Mouse (Mus musculus): Measurements from ENCODE around the gene Hist1h4m. TPM values are rescaled to one million over a fixed set of nuclear protein-coding genes. Genes with fewer than 3 reads are reported as not detected.
"Not testable (repeated sequence)": the region's sequence is repeated elsewhere in the genome, so short reads cannot be mapped to it uniquely, and the experiment has no call there.

Gene Hist1h4m
- total RNA-seq, 2 experiments from 2014 or later = 322 to 356 TPM

DNA sequence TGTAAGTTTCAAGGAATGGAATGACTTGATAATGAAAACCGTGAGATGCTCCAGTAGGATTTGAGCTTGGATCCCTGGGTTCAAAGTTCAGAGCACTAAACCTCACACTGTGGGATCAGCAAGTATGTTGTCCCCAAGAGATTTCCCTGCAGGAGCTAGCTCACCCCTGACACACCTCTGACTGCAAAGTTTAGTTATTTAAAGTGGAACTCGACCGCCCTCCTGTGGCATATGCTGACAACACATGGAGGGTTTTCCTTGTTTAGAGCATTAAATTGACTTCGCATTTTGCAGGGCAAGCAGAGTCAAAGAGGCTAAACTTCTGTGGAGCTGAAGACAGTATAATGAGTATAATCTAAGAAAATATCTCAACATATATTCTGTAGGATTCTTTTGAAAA lies 8.5 kb upstream of the Hist1h4m start:
- intact Hi-C loops (cut with DNase I); DNase-seq: not testable (repeated sequence)

GRCm38 (mm10) chr13:21810073-21810472 lies 1.5 kb upstream of the Hist1h4m start, which contains the start of the genes Hist1h2bq and Hist1h2ao:
Gene Hist1h2bq, minus strand, starts transcription at chr13:21810197.
Gene Hist1h2ao, plus strand, starts transcription at chr13:21810465.
- DNase-seq; intact Hi-C loops (cut with DNase I): not testable (repeated sequence)

- intact Hi-C loops (cut with DNase I); DNase-seq: not testable (repeated sequence)
Observed at GRCm38 (mm10) chr13:21811074-21811473, 472 bp upstream of the Hist1h4m start.

GRCm38 (mm10) chr13:21812092-21812491 lies 546 bp downstream of the Hist1h4m start:
- intact Hi-C loops (cut with DNase I); DNase-seq: not testable (repeated sequence)

- DNase-seq = not testable (repeated sequence)
- intact Hi-C loops (cut with DNase I) = loop anchor here (10.0 kb wide), 2 partner anchors 215 to 1925 kb away; partner anchors contain the start of genes Hist1h2ah, Hist1h2bb, Hist1h2bk and Hist1h3c
Observed at GRCm38 (mm10) chr13:21820082-21820890, 8.7 kb downstream of the Hist1h4m start.

DNA sequence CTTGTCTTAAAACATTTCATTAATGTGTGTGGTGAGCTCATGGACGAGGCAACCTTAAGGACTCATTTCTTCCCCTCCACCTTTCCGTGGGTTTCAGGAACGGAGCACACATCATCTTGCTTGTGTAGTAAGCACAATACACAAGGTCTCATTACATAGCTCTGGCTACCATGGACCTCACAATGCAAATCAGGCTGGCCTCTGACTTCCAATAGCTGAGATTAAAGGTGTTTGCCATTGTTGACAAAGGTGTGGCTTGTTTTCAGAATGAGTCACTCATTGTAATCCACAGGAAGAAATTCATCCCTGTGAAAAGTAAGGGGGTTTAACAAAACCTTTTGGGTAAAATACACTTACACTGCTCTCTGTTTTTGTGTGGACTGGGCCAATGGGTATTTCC lies 17.0 kb downstream of the Hist1h4m start:
- no peak for DNase-seq
- intact Hi-C loops (cut with DNase I) = loop anchor here (10.0 kb wide), 2 partner anchors 206 to 1916 kb away; partner anchors contain the start of genes Hist1h2ah, Hist1h2bb, Hist1h2bk and Hist1h3c

- no peak for DNase-seq
- intact Hi-C loops (cut with DNase I) = no loop called here
Observed at GRCm38 (mm10) chr13:21830344-21830743, 18.8 kb downstream of the Hist1h4m start.

- DNase-seq = peak; percentile 25 to 30
- intact Hi-C loops (cut with DNase I) = not testable (repeated sequence)
Observed at GRCm38 (mm10) chr13:21831418-21832394, 20.2 kb downstream of the Hist1h4m start, which contains the start of gene Hist1h4n. Gene Hist1h4n, minus strand, starts transcription at chr13:21832196.

- DNase-seq; intact Hi-C loops (cut with DNase I): not testable (repeated sequence)
Observed at GRCm38 (mm10) chr13:21833461-21833860, 21.9 kb downstream of the Hist1h4m start, which contains the start of the genes Hist1h2ap and Hist1h2br. Gene Hist1h2ap, minus strand, starts transcription at chr13:21833507. Gene Hist1h2br, plus strand, starts transcription at chr13:21833743.

DNA sequence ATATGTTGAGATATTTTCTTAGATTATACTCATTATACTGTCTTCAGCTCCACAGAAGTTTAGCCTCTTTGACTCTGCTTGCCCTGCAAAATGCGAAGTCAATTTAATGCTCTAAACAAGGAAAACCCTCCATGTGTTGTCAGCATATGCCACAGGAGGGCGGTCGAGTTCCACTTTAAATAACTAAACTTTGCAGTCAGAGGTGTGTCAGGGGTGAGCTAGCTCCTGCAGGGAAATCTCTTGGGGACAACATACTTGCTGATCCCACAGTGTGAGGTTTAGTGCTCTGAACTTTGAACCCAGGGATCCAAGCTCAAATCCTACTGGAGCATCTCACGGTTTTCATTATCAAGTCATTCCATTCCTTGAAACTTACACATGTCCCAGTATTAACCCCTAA lies 29.0 kb downstream of the Hist1h4m start:
- DNase-seq; intact Hi-C loops (cut with DNase I): not testable (repeated sequence)

- DNase-seq; intact Hi-C loops (cut with DNase I): not testable (repeated sequence)
Observed at GRCm38 (mm10) chr13:21846356-21846755, 34.8 kb downstream of the Hist1h4m start.

DNA sequence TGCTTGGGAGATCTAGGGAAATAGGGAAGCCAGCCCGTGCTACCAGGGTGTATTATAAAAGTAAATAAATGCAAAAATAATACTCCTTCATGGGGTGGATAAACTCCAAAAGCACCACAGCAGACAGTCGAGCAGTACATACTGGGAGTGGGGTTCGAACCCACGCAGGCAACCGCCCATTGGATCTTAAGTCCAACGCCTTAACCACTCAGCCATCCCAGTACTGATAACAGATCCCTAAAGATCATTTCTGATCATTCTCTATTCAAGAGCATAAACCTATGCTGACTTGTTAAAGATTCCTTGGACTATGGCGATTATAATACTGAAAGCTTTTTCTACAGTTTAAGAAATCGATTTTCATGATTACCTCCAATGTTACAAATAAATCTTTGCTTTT lies 36.3 kb downstream of the Hist1h4m start:
- no peak for DNase-seq
- intact Hi-C loops (cut with DNase I) = no loop called here

- not testable (repeated sequence) for DNase-seq
- intact Hi-C loops (cut with DNase I) = loop anchor here (10.0 kb wide), 2 partner anchors 94 to 174 kb away; partner anchors contain the start of gene Zfp184
Observed at GRCm38 (mm10) chr13:21850696-21851095, 39.1 kb downstream of the Hist1h4m start.

DNA sequence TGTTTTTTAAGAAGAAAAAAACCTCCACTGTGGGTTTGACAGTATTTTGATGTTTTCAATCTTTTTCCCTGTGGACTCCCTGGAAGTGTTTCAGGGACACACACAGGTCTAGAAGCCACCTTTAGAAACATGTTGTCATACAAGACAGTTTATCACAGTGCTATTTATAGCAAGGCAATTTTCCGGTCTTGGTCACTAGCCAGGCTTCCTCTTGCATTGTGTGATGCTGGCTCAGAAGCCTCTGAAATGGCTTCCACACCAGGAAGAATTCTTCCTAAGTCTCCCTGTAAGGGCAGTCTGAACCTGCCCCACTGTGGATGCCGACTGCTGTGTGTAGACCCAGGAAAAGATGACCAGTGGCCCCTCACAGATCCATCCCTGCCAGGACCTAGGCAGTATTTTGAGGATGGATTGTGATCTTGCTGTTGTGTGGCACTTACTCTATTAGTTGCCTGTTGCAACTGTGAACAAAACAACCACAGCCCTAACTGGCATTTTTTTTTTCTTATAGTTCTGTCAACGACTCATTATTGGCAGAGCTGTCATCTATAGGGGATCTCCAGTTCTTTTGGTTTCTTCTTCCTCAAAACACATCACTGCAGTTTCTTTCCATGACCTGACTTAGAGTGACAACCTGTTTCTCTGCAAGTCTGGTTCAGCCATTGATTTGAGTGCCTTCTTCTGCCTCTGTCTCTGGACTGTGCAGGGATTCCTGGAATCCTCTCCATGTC lies 40.8 kb downstream of the Hist1h4m start:
- intact Hi-C loops (cut with DNase I) = loop anchor here (10.0 kb wide), 2 partner anchors 92 to 172 kb away; partner anchors contain the start of gene Zfp184
- DNase-seq = peak; percentile 88 to 89

DNA sequence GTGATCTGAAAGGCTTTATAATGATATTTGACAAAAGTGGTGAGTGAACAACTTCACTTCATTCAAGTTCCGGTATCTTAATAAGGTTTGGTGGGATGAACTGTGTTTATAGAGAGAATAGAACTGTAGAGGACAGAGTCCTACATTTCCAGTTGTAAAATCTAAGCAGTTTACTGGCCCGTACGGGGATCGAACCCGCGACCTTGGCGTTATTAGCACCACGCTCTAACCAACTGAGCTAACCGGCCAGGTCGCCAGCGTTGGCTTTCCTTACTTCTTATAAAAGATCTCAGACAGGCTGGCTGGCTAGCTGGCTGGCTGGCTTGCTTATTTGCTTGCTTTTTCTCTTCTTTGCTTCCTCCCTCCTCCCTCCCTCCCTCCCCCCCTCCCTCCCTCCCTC lies 43.6 kb downstream of the Hist1h4m start:
- DNase-seq = peak; percentile 31 to 51
- intact Hi-C loops (cut with DNase I) = loop anchor here (10.0 kb wide), 2 partner anchors 90 to 170 kb away; partner anchors contain the start of gene Zfp184

GRCm38 (mm10) chr13:21855698-21856162 lies 44.2 kb downstream of the Hist1h4m start:
- intact Hi-C loops (cut with DNase I) = loop anchor here (10.0 kb wide), 2 partner anchors 89 to 169 kb away; partner anchors contain the start of gene Zfp184

DNA sequence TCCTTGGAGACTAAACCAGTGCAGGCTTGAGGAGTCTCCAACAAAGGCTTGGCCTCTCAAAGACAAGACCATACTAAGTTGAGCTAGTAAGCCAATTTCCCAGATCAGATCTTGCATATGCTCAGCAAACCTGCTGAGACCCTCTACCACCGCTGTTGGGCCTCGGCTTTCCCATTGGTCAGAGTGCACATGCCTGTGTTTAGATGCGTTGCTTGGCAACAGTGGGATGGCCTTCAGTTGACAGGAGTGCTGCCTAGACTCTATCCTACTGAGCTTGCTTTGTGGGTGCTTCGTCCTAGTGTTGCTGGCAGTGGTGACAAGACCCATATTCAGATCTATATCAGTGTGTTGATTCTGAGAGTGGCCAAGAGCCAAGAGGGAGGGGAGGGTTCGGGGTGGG lies 50.1 kb downstream of the Hist1h4m start:
- no peak for DNase-seq
- intact Hi-C loops (cut with DNase I) = no loop called here

More at GRCm38 (mm10) chr13:21855698-21856162, 44.2 kb downstream of the Hist1h4m start:
- peak; percentile 14 to 37 for DNase-seq

All from heart, postnatal 10 days (tissue).